Mouse (Mus musculus) brown adipose tissue, adult 24 weeks (tissue): ENCODE measurements around the gene Slc39a9. TPM values are rescaled to one million over a fixed set of nuclear protein-coding genes. Genes with fewer than 3 reads are reported as not detected.

ENCODE experiments used
- H3K27ac ChIP-seq: fragments of 200-500 bp; replicated peaks from 2 replicates; pipeline ENCODE4 v1.5.1; 2012; ENCODE audit warnings: low read depth, mild to moderate bottlenecking, low read length
- H3K4me1 ChIP-seq: fragments of 200-500 bp; 2 replicates; pipeline ENCODE4 v1.6.1; 2012; ENCODE audit warnings: low read length, mixed read lengths; ENCODE audit not compliant: control insufficient read depth, insufficient read depth, insufficient read length
- H3K4me3 ChIP-seq: fragments of 200-500 bp; 2 replicates; pipeline ENCODE4 v1.5.1; 2012; ENCODE audit warnings: low read depth, mild to moderate bottlenecking, low read length, moderate library complexity; ENCODE audit not compliant: insufficient read depth
- polyA plus RNA-seq: library from polyadenylated mRNA; stranded (reverse); fragments of >200 nt; gene quantifications from 2 replicates; pipeline ENCODE4 v1.2.4, GENCODE M21; 2012; ENCODE audit not compliant: missing spikeins, insufficient read depth, insufficient read length

Gene Slc39a9
- polyA plus RNA-seq, 1 experiment, result 16.8 TPM

DNA sequence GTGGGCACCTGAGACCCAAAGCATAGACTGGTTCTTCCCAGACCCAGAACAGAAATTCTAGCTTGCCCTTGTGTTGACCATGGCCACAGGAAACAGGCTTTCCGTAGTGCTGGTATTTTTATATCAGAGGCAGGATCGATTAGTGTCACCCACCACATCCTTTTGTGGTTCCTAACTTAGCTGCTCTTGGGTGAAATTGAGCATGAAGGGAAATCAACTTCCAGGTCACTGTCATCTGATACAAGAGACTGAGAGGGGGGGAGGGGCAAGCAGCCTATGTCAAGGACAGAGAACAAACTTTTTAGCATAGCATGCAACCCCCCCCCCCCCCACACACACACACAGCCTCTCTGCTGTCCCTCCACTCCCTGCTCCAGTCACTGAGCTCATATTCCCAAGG lies 75.5 kb downstream of the Slc39a9 start:
- Histone ChIP-seq H3K4me1 (no peaks in the 10 kb centered on the region), H3K4me3 (no peak overlapping the region), H3K27ac (no peak overlapping the region)

DNA sequence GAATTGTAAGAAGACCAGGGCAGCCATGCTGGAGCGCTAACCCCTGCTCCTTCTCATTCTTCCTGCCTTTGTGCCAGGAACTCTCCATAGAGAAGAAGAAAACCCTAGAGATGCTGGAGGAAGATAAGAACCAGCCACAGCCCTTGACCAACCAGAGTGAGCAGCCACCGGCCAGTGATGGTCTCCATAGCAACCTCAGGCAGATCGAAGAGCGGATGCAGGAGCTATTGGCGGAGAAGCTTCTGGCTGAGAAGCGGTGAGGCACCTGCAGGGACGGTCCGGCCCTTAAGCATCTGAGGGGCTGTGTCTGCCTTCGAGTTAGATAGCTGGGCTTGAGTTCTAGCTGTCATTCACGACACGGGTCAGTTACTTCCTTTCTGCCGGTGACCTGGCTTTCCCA lies 76.8 kb downstream of the Slc39a9 start:
- H3K4me3 ChIP-seq, result no peak overlapping the region
- no peaks in the 10 kb centered on the region for H3K4me1 ChIP-seq
- H3K27ac ChIP-seq, result no peak overlapping the region

DNA sequence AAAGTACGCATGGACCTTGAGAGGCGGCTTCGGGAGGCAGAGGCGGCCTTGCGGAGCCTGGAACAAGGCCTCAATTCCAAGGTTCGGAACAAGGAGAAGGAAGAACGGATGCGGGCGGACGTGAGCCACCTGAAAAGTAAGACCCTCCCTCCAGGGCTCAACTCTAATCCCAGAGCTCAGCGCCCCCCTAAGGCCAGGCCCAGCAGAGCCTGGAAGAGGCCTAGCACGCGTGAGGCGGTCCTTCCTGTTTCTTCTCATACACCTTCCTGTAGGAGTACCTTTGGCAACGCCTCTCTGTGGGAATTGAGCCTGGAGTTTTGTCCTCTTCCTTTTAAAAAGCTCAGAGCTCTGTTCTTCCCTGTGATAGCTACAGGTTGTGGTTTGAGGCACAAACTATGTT lies 77.8 kb downstream of the Slc39a9 start:
- H3K4me3 ChIP-seq, result no peak overlapping the region
- no peak overlapping the region for H3K27ac ChIP-seq
- H3K4me1 ChIP-seq, result no peaks in the 10 kb centered on the region

- Histone ChIP-seq H3K27ac (no peak overlapping the region), H3K4me1 (no peaks in the 10 kb centered on the region)
Measured at GRCm38 (mm10) chr12:80724853-80725559, 81.3 kb downstream of the Slc39a9 start.

DNA sequence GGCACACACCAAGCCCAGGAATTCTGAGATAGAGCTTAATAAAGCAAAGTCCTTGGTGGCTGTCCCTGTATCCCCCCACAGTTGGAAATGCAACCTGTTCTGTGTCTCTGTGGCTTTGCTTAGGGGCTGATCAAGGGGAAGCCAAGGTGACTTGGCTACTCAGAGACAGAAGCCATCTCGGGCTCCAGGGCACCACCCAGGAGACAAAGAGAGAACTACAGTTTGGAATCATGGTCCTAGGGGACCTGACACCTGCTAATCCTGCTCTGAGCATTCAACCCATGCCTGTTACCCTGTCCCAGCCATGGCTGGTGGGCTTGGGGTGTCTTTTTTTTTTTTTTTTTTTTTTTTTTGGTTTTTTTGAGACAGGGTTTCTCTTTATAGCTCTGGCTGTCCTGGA lies 84.5 kb downstream of the Slc39a9 start:
- H3K4me3 ChIP-seq, result no peak overlapping the region
- H3K4me1 ChIP-seq, result no peaks in the 10 kb centered on the region
- no peak overlapping the region for H3K27ac ChIP-seq

More at GRCm38 (mm10) chr12:80724853-80725559, 81.3 kb downstream of the Slc39a9 start:
- no peak overlapping the region for H3K4me3 ChIP-seq

DNA sequence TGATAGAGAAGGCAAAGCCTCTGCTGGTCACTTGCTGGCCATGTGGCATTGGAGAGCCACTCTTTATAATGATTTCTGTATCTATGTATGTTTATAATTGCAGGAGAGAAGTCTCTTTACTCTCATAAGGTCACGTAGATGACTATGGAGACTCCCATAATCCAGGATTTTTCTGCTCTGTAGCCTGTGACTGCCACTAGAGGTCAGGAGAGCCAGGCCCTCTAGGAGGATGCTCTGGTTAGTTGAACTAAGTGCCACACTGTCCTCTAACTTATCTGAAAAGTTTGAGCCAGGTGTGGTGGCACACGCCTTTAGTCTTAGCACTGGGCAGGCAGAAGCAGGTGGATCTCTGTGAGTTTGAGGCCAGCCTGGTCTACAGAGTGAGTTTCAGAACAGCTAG lies 85.1 kb downstream of the Slc39a9 start:
- no peak overlapping the region for H3K4me3 ChIP-seq
- no peak overlapping the region for H3K27ac ChIP-seq
- no peaks in the 10 kb centered on the region for H3K4me1 ChIP-seq

- Histone ChIP-seq H3K4me1 (no peaks in the 10 kb centered on the region), H3K4me3 (no peak overlapping the region), H3K27ac (no peak overlapping the region)
Measured at GRCm38 (mm10) chr12:80729758-80730530, 86.3 kb downstream of the Slc39a9 start.

DNA sequence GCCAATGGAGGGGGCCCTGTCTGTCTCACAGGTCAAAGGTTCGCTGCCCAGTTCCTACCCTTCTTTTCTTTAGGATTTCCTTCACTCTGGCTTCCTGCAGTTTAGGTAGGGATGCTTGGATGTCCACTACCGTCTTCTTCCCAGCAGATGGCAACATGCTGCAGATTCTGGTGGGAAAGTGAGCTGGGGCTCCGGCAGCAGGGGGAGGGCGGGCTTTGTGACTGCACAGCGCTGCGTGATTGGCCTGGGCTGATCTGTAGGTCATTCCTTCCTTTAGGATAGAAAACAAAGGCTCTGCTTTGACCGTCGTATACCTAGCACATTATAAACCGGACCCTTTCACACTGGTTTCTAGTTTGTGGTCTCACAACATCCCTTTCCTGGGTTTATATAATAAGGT lies 86.9 kb downstream of the Slc39a9 start:
- no peak overlapping the region for H3K4me3 ChIP-seq
- no peaks in the 10 kb centered on the region for H3K4me1 ChIP-seq
- H3K27ac ChIP-seq, result no peak overlapping the region

Other genes starting within 250 kb of the Slc39a9 start
- 7.7 and 15.5 TPM in 2 replicates for gene Dcaf5, start 207.3 kb upstream of the Slc39a9 start, polyA plus RNA-seq
- 8.7 and 11.4 TPM in 2 replicates for gene Exd2, start 180.8 kb upstream of the Slc39a9 start, polyA plus RNA-seq
- 3.1 and 4.1 TPM in 2 replicates for gene Galnt16, start 125.6 kb upstream of the Slc39a9 start, polyA plus RNA-seq
- gene Erh, start 458 bp downstream of the Slc39a9 start, polyA plus RNA-seq, result 21.9 and 23.5 TPM in 2 replicates
- not detected in 2 replicates for gene Plekhd1, start 48.7 kb downstream of the Slc39a9 start, polyA plus RNA-seq
- gene Ccdc177, start 116.8 kb downstream of the Slc39a9 start, polyA plus RNA-seq, result not detected in 2 replicates
- 12.1 and 13.8 TPM in 2 replicates for gene Susd6, start 146.6 kb downstream of the Slc39a9 start, polyA plus RNA-seq